Mouse (Mus musculus) kidney, adult 2 months (tissue): ENCODE measurements around the gene Dusp19. TPM values are rescaled to one million over a fixed set of nuclear protein-coding genes. Genes with fewer than 3 reads are reported as not detected.
A peak's percentile ranks its signal among the peaks of the same experiment; 100 is the strongest.

Experiments
- DNase-seq: peaks from one replicate; pipeline ENCODE4 v3.0.0; 2021
- H3K27ac ChIP-seq: fragments of 200-500 bp; 2 replicates; pipeline ENCODE4 v1.5.1; 2012; ENCODE audit warnings: low read depth, low read length, control low read depth, inconsistent platforms; ENCODE audit not compliant: insufficient read depth
- H3K27me3 ChIP-seq: fragments of 200-500 bp; replicated peaks from 2 replicates; pipeline ENCODE4 v1.6.1; 2012; ENCODE audit warnings: mild to moderate bottlenecking, moderate library complexity, low read length, inconsistent platforms; ENCODE audit not compliant: control insufficient read depth, insufficient read depth
- H3K36me3 ChIP-seq: fragments of 200-500 bp; 2 replicates; pipeline ENCODE4 v1.6.1; 2012; ENCODE audit warnings: mild to moderate bottlenecking, moderate library complexity, low read length, inconsistent platforms; ENCODE audit not compliant: control insufficient read depth, insufficient read depth
- H3K4me1 ChIP-seq: fragments of 200-500 bp; 2 replicates; pipeline ENCODE4 v1.6.1; 2011; ENCODE audit warnings: low read length; ENCODE audit not compliant: control insufficient read depth, insufficient read depth
- H3K4me3 ChIP-seq: fragments of 200-500 bp; 2 replicates; pipeline ENCODE4 v1.5.1; 2011; ENCODE audit warnings: mild to moderate bottlenecking, low read depth, low read length, control low read depth; ENCODE audit not compliant: insufficient read depth
- CTCF ChIP-seq: fragments of 200-500 bp; conservative IDR thresholded peaks from 2 replicates; pipeline ENCODE4 v1.5.1; 2011; ENCODE audit warnings: low read depth, mild to moderate bottlenecking, control low read depth, low read length, moderate library complexity, mixed read lengths; ENCODE audit not compliant: insufficient read depth, insufficient read length
- POLR2A ChIP-seq: fragments of 200-500 bp; IDR thresholded peaks from one replicate; pipeline ENCODE4 v1.6.1; 2011; ENCODE audit warnings: low read depth, low read length, control low read depth
- WGBS: fragments of 180-500 bp; shearing (Covaris S2); methylation state at CpG from one replicate; pipeline ENCODE4 v1.1.7; 2018; 5-methylcytosine and 5-hydroxymethylcytosine counted together
- polyA plus RNA-seq: library from polyadenylated mRNA; depleted of rRNA; stranded (reverse); fragments of >200 nt; gene quantifications from 2 replicates; pipeline ENCODE4 v1.2.3, GENCODE M21; 2012

Dusp19 gene
- polyA plus RNA-seq, 1 experiment: 7.8 TPM

DNA sequence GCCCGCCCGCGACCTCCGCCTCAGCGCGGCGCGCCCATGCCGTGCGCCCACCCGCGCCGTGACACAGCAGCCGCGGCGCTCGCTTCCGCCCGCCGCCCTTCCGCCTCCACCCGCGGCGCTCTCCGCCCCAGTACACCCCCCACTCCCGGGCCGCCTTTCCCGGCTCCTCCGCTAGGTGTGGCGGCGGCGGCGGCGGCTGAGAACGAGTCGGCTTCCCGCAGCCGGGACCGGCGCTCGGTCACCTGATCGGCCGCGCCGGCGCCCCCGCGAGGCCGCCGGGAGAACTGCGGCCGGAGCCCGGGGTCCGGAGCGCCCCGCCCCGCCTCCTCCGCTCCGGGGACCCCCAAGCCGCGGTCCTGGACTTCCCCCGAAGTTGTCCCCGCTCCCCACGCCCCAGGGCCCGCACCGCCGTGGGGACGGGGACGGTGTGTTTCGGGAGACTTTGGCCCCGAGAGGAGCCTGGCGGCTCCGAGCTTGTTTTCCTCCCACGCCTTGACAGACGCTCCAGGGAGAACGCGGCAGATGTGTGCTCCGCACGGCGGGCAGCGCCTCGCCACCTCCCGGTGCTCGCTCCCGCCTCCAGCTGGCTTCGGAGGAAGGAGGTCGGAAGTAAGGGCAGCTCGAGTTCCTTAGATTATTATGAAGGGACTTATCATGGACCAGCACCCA lies 35.7 kb upstream of the Dusp19 start, which contains the start of gene Nckap1:
TSS of gene Nckap1 (minus strand) at position 338 of the 669 bp plus-strand sequence.
- WGBS: 2% methylated on average over 84 of the region's 88 CpGs
- H3K4me1 ChIP-seq: peaks cover 14% of the 10 kb centered on the region
- peak within 1 kb of the TSS; percentile 88 for H3K27ac ChIP-seq
- no peak for TF ChIP-seq POLR2A
- peak; percentile 32 for TF ChIP-seq CTCF
- peak; percentile 93 for DNase-seq
- H3K27me3 ChIP-seq: no peaks in the 10 kb centered on the region
- H3K36me3 ChIP-seq: no peaks in the 10 kb centered on the region
- H3K4me3 ChIP-seq: peak within 1 kb of the TSS; percentile 72

DNA sequence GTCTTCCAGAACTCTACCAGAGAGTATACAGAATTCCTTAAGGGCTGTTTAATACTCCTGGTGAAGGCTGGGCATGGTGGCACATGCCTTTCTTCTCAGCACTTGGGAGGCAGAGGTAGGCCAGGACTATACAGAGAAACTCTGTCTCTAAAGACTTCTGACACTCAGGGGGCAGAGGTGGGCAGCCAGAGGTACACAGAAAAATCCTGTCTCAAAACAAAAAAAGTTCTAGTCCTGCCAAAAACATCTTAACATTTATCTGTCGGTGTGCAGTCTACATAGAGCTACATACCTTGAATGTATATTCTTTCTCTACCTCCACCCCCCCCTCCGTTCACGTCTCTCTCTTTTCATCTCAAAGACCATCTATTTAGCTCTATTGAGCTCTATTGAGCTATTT lies 34.5 kb upstream of the Dusp19 start:
- H3K4me3 ChIP-seq: no peak overlapping the region
- WGBS: 91% methylated on average over 3 of the region's 3 CpGs

DNA sequence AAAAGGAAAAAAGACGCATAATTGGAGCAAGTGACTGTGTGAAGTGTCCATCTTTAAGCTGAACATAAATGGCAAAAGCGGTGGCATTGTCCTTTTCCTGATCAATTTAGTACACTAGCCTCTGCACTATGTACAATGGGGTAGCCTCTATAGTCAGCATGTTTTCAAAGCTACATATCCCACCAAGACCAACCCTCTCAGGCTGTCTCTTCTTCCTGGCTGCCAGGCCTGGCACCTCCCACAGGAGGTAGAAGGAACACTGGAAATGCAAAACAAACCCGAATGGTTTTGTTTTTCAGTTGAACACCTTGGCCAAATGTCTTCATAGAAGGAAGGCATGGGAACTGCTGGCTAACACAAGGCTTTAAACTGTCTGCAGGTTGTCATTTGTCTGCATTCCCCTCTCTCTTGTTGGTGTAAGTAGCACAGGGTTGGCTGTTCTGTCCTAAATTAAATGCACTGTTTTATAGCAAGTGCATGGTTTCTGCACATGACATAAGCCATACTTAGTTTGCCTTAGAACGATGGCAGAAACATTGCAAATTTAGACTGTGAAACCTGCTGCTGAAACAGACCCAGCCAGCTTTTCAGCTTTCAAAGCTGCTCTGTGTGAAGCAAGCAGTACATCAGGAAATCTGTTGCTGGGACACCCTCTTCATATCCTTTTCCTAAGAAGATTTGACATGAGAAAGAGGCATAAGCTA lies 22.5 kb upstream of the Dusp19 start:
- no peak overlapping the region for H3K27ac ChIP-seq
- H3K4me3 ChIP-seq: no peak overlapping the region

More for the DNA sequence above, 34.5 kb upstream of the Dusp19 start:
- Histone ChIP-seq H3K27me3 (no peaks in the 10 kb centered on the region), H3K27ac (no peak overlapping the region), H3K4me1 (peaks cover 6% of the 10 kb centered on the region), H3K36me3 (no peaks in the 10 kb centered on the region)
- TF ChIP-seq POLR2A (no peak), CTCF (no peak)
- no peak for DNase-seq

DNA sequence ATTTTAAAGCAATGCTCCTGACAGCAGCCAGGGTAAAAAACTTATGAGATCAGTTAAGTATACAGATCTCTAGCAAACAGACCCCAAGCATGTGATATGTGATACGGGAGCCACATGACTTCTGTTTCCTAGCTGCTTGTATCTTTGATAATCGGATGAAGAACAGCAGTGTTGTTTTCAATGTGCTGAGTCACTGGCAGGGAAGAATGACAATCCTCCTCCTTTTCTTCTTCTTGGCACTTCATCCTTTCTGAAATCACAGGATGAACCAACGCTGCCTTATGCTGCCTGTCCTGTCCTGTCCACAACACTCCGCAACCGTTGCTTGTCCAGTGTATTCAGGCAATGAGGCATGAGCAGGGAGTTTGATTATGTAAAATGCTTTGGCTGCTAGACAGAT lies 19.9 kb upstream of the Dusp19 start:
- Histone ChIP-seq H3K36me3 (no peaks in the 10 kb centered on the region), H3K27ac (no peak overlapping the region), H3K4me1 (no peaks in the 10 kb centered on the region; the same call in 1 of the 2 replicates), H3K27me3 (no peaks in the 10 kb centered on the region), H3K4me3 (no peak overlapping the region)
- no peak for DNase-seq
- no peak for TF ChIP-seq CTCF
- no peak for TF ChIP-seq POLR2A
- WGBS: 64% methylated on average over 5 of the region's 5 CpGs

More for the DNA sequence above, 22.5 kb upstream of the Dusp19 start:
- TF ChIP-seq POLR2A: no peak
- no peak for TF ChIP-seq CTCF
- H3K36me3 ChIP-seq: no peaks in the 10 kb centered on the region
- no peak for DNase-seq
- H3K27me3 ChIP-seq: no peaks in the 10 kb centered on the region
- H3K4me1 ChIP-seq: no peaks in the 10 kb centered on the region
- 71% methylated on average over 4 of the region's 4 CpGs for WGBS

DNA sequence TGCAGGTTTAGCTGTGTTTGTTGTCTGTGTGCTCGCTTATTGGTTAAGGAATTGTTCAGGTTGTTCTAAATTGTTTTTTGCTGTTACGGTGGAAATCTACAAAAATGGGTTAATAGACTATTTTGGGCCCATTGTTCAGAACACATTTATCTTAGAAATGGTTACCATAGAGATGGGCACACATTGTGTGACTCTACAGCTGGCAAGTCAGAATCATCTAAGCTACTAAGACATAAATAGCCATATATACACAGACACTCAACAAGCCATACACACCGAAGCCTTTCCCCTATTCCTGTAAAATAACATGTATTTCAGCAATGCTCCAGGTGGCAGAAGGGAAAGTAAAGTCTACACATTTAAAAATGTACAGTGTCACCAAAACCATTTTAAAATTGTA lies 17.0 kb upstream of the Dusp19 start:
- H3K27me3 ChIP-seq: no peaks in the 10 kb centered on the region

DNA sequence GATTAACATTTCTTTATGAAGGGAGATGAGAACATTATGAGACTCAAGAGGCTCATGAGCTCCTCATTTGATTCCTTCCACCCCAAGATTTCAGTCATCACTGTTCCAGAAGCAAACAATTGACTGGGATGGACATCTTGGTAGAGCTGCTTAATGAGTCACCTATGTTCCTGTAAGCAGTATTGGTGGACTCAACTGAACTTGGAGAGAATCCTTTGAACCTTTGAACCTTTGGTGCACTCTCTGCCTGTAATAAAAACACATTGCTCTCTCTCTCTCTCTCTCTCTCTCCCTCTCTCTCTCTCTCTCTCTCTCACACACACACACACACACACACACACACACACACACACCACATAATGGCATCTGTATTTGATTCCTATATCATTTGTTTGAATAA lies 16.2 kb upstream of the Dusp19 start:
- no peaks in the 10 kb centered on the region for H3K27me3 ChIP-seq
- no peaks in the 10 kb centered on the region for H3K36me3 ChIP-seq
- no peak overlapping the region for H3K27ac ChIP-seq
- no peaks in the 10 kb centered on the region; the same call in 1 of the 2 replicates for H3K4me1 ChIP-seq
- TF ChIP-seq CTCF (no peak), POLR2A (no peak)
- no peak overlapping the region for H3K4me3 ChIP-seq
- DNase-seq: peak; percentile 65

More for the DNA sequence above, 17.0 kb upstream of the Dusp19 start:
- no peaks in the 10 kb centered on the region for H3K36me3 ChIP-seq
- H3K27ac ChIP-seq: no peak overlapping the region
- WGBS: 91% methylated on average over 3 of the region's 3 CpGs
- TF ChIP-seq CTCF (no peak), POLR2A (no peak)
- H3K4me3 ChIP-seq: no peak overlapping the region
- no peak for DNase-seq
- no peaks in the 10 kb centered on the region; the same call in 1 of the 2 replicates for H3K4me1 ChIP-seq

DNA sequence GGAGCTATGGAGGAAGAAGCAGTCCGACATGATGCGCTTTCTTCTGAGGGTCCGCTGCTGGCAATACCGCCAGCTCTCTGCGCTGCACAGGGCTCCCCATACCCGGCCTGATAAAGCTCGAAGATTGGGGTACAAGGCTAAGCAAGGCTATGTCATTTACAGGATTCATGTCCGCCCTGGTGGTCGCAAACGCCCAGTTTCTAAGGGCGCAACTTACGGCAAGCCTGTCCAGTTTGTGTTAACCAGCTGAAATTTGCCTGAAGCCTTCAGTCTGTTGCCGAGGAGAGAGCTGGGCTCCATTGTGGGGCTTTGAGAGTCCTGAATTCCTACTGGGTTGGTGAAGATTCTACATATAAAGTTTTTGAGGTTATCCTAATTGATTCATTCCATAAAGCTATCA lies 14.1 kb upstream of the Dusp19 start:
- Histone ChIP-seq H3K36me3 (no peaks in the 10 kb centered on the region), H3K4me3 (no peak overlapping the region), H3K27me3 (no peaks in the 10 kb centered on the region), H3K4me1 (no peaks in the 10 kb centered on the region; the same call in 1 of the 2 replicates), H3K27ac (no peak overlapping the region)
- no peak for DNase-seq
- TF ChIP-seq CTCF (no peak), POLR2A (no peak)
- WGBS: 93% methylated on average over 13 of the region's 13 CpGs
